Mouse (Mus musculus): Measurements from ENCODE around the gene 6030498E09Rik. TPM values are rescaled to one million over a fixed set of nuclear protein-coding genes. Genes with fewer than 3 reads are reported as not detected.

The 6030498E09Rik gene
- total and polyA plus RNA-seq, 3 experiments, result not detected

GRCm38 (mm10) chrX:38771886-38772285 lies 585 bp upstream of the 6030498E09Rik start:
- no peaks in the 10 kb centered on the region for H3K27me3 ChIP-seq (ENCODE audit: control insufficient read depth, insufficient read depth, low read length)
- WGBS, result 26% methylated on average over 3 of the region's 3 CpGs
- no peak overlapping the region for H3K9ac ChIP-seq (ENCODE audit: low read depth, low read length)
- H3K4me1 ChIP-seq (ENCODE audit: control insufficient read depth, insufficient read depth, low read length), result no peaks in the 10 kb centered on the region; the same call in 1 of the 2 replicates
- no peaks in the 10 kb centered on the region for H3K79me2 ChIP-seq (replicated peaks; ENCODE audit: control insufficient read depth, insufficient read depth, low read length)
- no peak overlapping the region for H3K27ac ChIP-seq
- H3K36me3 ChIP-seq (ENCODE audit: control insufficient read depth, insufficient read depth, low read length), result no peaks in the 10 kb centered on the region
- no peak overlapping the region for H3K4me3 ChIP-seq
- intact Hi-C loops (cut with DNase I), result loop anchor here (10.0 kb wide), 1 partner anchor 257 kb away; no protein-coding TSS in a partner anchor
- DNase-seq, result no peak
- no peak for TF ChIP-seq POLR2A (IDR thresholded peaks at IDR 0.05; ENCODE audit: insufficient read depth, low read depth, low read length)
- TF ChIP-seq CTCF (IDR thresholded peaks at IDR 0.05), result peak; percentile 50

GRCm38 (mm10) chrX:38794373-38794772 lies 21.9 kb downstream of the 6030498E09Rik start:
- Histone ChIP-seq H3K36me3 (ENCODE audit: control insufficient read depth, insufficient read depth, low read length) (no peaks in the 10 kb centered on the region), H3K27ac (no peak overlapping the region), H3K9ac (ENCODE audit: low read depth, low read length) (no peak overlapping the region), H3K27me3 (ENCODE audit: control insufficient read depth, insufficient read depth, low read length) (no peaks in the 10 kb centered on the region), H3K79me2 (replicated peaks; ENCODE audit: control insufficient read depth, insufficient read depth, low read length) (no peaks in the 10 kb centered on the region), H3K4me3 (no peak overlapping the region), H3K4me1 (ENCODE audit: control insufficient read depth, insufficient read depth, low read length) (no peaks in the 10 kb centered on the region)
- intact Hi-C loops (cut with DNase I), result no loop called here
- no peak for DNase-seq
- TF ChIP-seq CTCF (IDR thresholded peaks at IDR 0.05) (no peak), POLR2A (IDR thresholded peaks at IDR 0.05; ENCODE audit: insufficient read depth, low read depth, low read length) (no peak), EP300 (IDR thresholded peaks at IDR 0.05; ENCODE audit: insufficient read depth, low read depth, low read length) (no peak)
- 62% methylated on average over 3 of the region's 3 CpGs for WGBS

- Histone ChIP-seq H3K9ac (ENCODE audit: low read depth, low read length) (no peak overlapping the region), H3K79me2 (replicated peaks; ENCODE audit: control insufficient read depth, insufficient read depth, low read length) (no peaks in the 10 kb centered on the region), H3K27ac (no peak overlapping the region), H3K27me3 (ENCODE audit: control insufficient read depth, insufficient read depth, low read length) (no peaks in the 10 kb centered on the region), H3K4me3 (no peak overlapping the region), H3K4me1 (ENCODE audit: control insufficient read depth, insufficient read depth, low read length) (no peaks in the 10 kb centered on the region), H3K36me3 (ENCODE audit: control insufficient read depth, insufficient read depth, low read length) (no peaks in the 10 kb centered on the region)
- TF ChIP-seq EP300 (IDR thresholded peaks at IDR 0.05; ENCODE audit: insufficient read depth, low read depth, low read length) (no peak), CTCF (IDR thresholded peaks at IDR 0.05) (no peak), POLR2A (IDR thresholded peaks at IDR 0.05; ENCODE audit: insufficient read depth, low read depth, low read length) (no peak)
- no peak for DNase-seq
- intact Hi-C loops (cut with DNase I), result no loop called here
- WGBS, result 63% methylated on average over 3 of the region's 3 CpGs
Observed at GRCm38 (mm10) chrX:38813934-38814333, 41.5 kb downstream of the 6030498E09Rik start.

- intact Hi-C loops (cut with DNase I), result no loop called here
- WGBS, result 36% methylated on average over 3 of the region's 3 CpGs
- Histone ChIP-seq H3K27me3 (ENCODE audit: control insufficient read depth, insufficient read depth, low read length) (no peaks in the 10 kb centered on the region), H3K79me2 (replicated peaks; ENCODE audit: control insufficient read depth, insufficient read depth, low read length) (no peaks in the 10 kb centered on the region), H3K4me3 (no peak overlapping the region), H3K9ac (ENCODE audit: low read depth, low read length) (no peak overlapping the region), H3K36me3 (ENCODE audit: control insufficient read depth, insufficient read depth, low read length) (no peaks in the 10 kb centered on the region), H3K27ac (no peak overlapping the region), H3K4me1 (ENCODE audit: control insufficient read depth, insufficient read depth, low read length) (no peaks in the 10 kb centered on the region)
- TF ChIP-seq CTCF (IDR thresholded peaks at IDR 0.05), result no peak
- no peak for TF ChIP-seq POLR2A (IDR thresholded peaks at IDR 0.05; ENCODE audit: insufficient read depth, low read depth, low read length)
- no peak for TF ChIP-seq EP300 (IDR thresholded peaks at IDR 0.05; ENCODE audit: insufficient read depth, low read depth, low read length)
- DNase-seq, result no peak
Observed at GRCm38 (mm10) chrX:38816841-38817240, 44.4 kb downstream of the 6030498E09Rik start.

- H3K4me1 ChIP-seq (ENCODE audit: control insufficient read depth, insufficient read depth, low read length), result no peaks in the 10 kb centered on the region
- no peak overlapping the region for H3K4me3 ChIP-seq
- DNase-seq, result no peak
- H3K9ac ChIP-seq (ENCODE audit: low read depth, low read length), result no peak overlapping the region
- H3K36me3 ChIP-seq (ENCODE audit: control insufficient read depth, insufficient read depth, low read length), result no peaks in the 10 kb centered on the region
- TF ChIP-seq EP300 (IDR thresholded peaks at IDR 0.05; ENCODE audit: insufficient read depth, low read depth, low read length) (no peak), POLR2A (IDR thresholded peaks at IDR 0.05; ENCODE audit: insufficient read depth, low read depth, low read length) (no peak), CTCF (IDR thresholded peaks at IDR 0.05) (no peak)
- H3K27ac ChIP-seq, result no peak overlapping the region
- intact Hi-C loops (cut with DNase I), result no loop called here
- no peaks in the 10 kb centered on the region for H3K79me2 ChIP-seq (replicated peaks; ENCODE audit: control insufficient read depth, insufficient read depth, low read length)
- no peaks in the 10 kb centered on the region for H3K27me3 ChIP-seq (ENCODE audit: control insufficient read depth, insufficient read depth, low read length)
- WGBS, result 30% methylated on average over 1 of the region's 1 CpGs
Observed at GRCm38 (mm10) chrX:38958571-38958970, 186.1 kb downstream of the 6030498E09Rik start.

GRCm38 (mm10) chrX:38996265-38996664 lies 223.8 kb downstream of the 6030498E09Rik start:
- DNase-seq, result no peak
- 78% methylated on average over 4 of the region's 5 CpGs for WGBS
- intact Hi-C loops (cut with DNase I), result no loop called here

More at GRCm38 (mm10) chrX:38996265-38996664, 223.8 kb downstream of the 6030498E09Rik start:
- TF ChIP-seq POLR2A (IDR thresholded peaks at IDR 0.05; ENCODE audit: insufficient read depth, low read depth, low read length) (no peak), EP300 (IDR thresholded peaks at IDR 0.05; ENCODE audit: insufficient read depth, low read depth, low read length) (no peak), CTCF (IDR thresholded peaks at IDR 0.05) (no peak)
- no peaks in the 10 kb centered on the region for H3K4me1 ChIP-seq (ENCODE audit: control insufficient read depth, insufficient read depth, low read length)
- no peak overlapping the region for H3K9ac ChIP-seq (ENCODE audit: low read depth, low read length)
- no peaks in the 10 kb centered on the region for H3K36me3 ChIP-seq (ENCODE audit: control insufficient read depth, insufficient read depth, low read length)
- no peaks in the 10 kb centered on the region for H3K27me3 ChIP-seq (ENCODE audit: control insufficient read depth, insufficient read depth, low read length)
- H3K27ac ChIP-seq, result no peak overlapping the region
- no peaks in the 10 kb centered on the region for H3K79me2 ChIP-seq (replicated peaks; ENCODE audit: control insufficient read depth, insufficient read depth, low read length)
- no peak overlapping the region for H3K4me3 ChIP-seq

Small RNA genes lying within 50 kb of the gene (microRNA-seq; reads per million reads assigned to microRNA genes)
- gene Gm25642, result 0 reads per million in 2 experiments

Other genes starting within 250 kb of the 6030498E09Rik start
- gene Cul4b, start 196.5 kb upstream of the 6030498E09Rik start, total RNA-seq (2021), result 10 to 100 TPM; 11.0 to 12.8 TPM
- gene Cul4b, start 196.5 kb upstream of the 6030498E09Rik start, polyA plus RNA-seq (2012; rRNA removed), result 3.1 and 4.7 TPM in 2 replicates
- 10 to 100 TPM; 32.5 to 34.7 TPM for gene Mcts1, start 172.1 kb upstream of the 6030498E09Rik start, total RNA-seq (2021)
- gene Mcts1, start 172.1 kb upstream of the 6030498E09Rik start, polyA plus RNA-seq (2012; rRNA removed), result 11.9 and 17.1 TPM in 2 replicates
- 10 to 100 TPM; 11.6 to 13.1 TPM for gene C1galt1c1, start 137.6 kb upstream of the 6030498E09Rik start, total RNA-seq (2021)
- 6.2 and 10.3 TPM in 2 replicates for gene C1galt1c1, start 137.6 kb upstream of the 6030498E09Rik start, polyA plus RNA-seq (2012; rRNA removed)

Measured in heart, adult 2 months (tissue).